Mouse (Mus musculus) stomach, postnatal 0 days (tissue): ENCODE data around the gene Umps.

Experiments used
- CTCF ChIP-seq: IDR thresholded peaks from 2 replicates; pipeline ENCODE4 v1.5.1; 2016; ENCODE audit warnings: antibody characterized with exemption, low read depth, mild to moderate bottlenecking, moderate library complexity
- EP300 ChIP-seq: optimal IDR thresholded peaks from 2 replicates; pipeline ENCODE3; 2016; ENCODE audit warnings: antibody characterized with exemption

- TF ChIP-seq CTCF = no peak
- no peak for TF ChIP-seq EP300
Observed at GRCm38 (mm10) chr16:33932126-33932525, 34.7 kb downstream of the Umps start.
